8 mouse cellular contexts compared by ENCODE assay signal in the genomic region with DNA sequence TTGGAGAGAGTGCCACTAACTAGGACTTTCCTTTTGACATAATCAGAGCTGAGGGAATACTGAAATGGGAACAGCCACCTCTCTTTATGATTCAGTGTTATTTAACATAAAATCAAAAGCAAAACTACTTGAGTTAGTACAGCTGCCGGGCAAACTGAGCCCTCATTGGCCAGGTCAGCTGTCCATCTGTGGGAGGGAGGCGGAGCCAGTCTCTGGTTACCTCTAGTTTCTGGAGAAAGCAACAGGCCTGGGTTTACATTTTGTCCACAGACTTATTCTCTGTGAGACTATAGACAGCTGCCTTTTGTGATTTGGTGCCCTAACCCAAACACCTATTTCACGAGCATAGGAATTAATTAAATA. TPM values are rescaled to one million over a fixed set of nuclear protein-coding genes. Genes with fewer than 3 reads are reported as not detected.
DNase-seq lines count a peak whose midpoint lies in the region; ATAC-seq and TF ChIP-seq lines count a peak whose summit lies in the region.

No protein-coding gene starts in this region.

- TF ChIP-seq CTCF in Patski (IDR thresholded peaks at IDR 0.05), result no peak

- ATAC-seq in Patski, result no peak
- ATAC-seq in liver, embryonic 15.5 days (ENCODE audit: insufficient read depth), result no peak

- H3K9me3 ChIP-seq in liver, embryonic 15.5 days (replicated peaks), result no peaks in the 10 kb centered on the region

- in situ Hi-C loops in Patski (cut with MboI; ENCODE audit: low pct_unique_long_range_greater_than_20kb), result no loop called here

- 23% methylated on average over 3 of the region's 3 CpGs for WGBS in liver, embryonic 15.5 days (ENCODE audit: insufficient replicate concordance)

- H3K4me2 ChIP-seq in liver, embryonic 15.5 days, result peak overlapping the region; percentile 87

- H3K27ac ChIP-seq in liver, embryonic 15.5 days (replicated peaks), result peak overlapping the region; percentile 94

- H3K9ac ChIP-seq in liver, embryonic 15.5 days, result peak overlapping the region; percentile 82; the same call in 1 of the 2 replicates

- CTCF ChIA-PET in Patski (lab: Charles Lee), result no interaction called here

- POLR2A ChIA-PET in Patski (lab: Charles Lee), result no interaction called here

- no peaks in the 10 kb centered on the region for H3K36me3 ChIP-seq in liver, embryonic 15.5 days (replicated peaks)

- H3K4me1 ChIP-seq in liver, embryonic 15.5 days (replicated peaks), result peaks cover 69% of the 10 kb centered on the region

- H3K4me3 ChIP-seq in liver, embryonic 15.5 days (replicated peaks), result peak overlapping the region; percentile 74

- H3K27me3 ChIP-seq in Patski, result no peaks in the 10 kb centered on the region
- H3K27me3 ChIP-seq in liver, embryonic 15.5 days, result no peaks in the 10 kb centered on the region

- DNase-seq in 3134 (ENCODE audit: extremely low read depth, insufficient read length, low spot score), result peak; percentile 78
- peak; percentile 54 for DNase-seq in Patski (ENCODE audit: low read depth, low spot score)
- DNase-seq in embryo, embryonic 11.5 days (ENCODE audit: low read depth, low spot score), result peak; percentile 63
- peak; percentile 94 to 98 for DNase-seq in heart, adult 18-20 months
- DNase-seq in kidney, adult 8-10 months, result peak; percentile 87 to 93
- DNase-seq in ovary, postnatal 10 days (ENCODE audit: low spot score), result peak; percentile 92
- peak; percentile 73 to 74 for DNase-seq in thymus, postnatal 10 days (ENCODE audit: low spot score in 2 of 2)

RNA-seq across cellular contexts. Expression of a gene that starts 4.1 kb away (rescaled TPM):
- 2.7 TPM for polyA plus RNA-seq in Patski (2021)
- total RNA-seq in heart, adult 18-20 months (2021), result 10 to 100 TPM; 11.3 to 13.3 TPM
- 11.0 and 11.4 TPM in 2 replicates for polyA plus RNA-seq in liver, embryonic 15.5 days (2015; fragmentation: Nextera tagmentation; extraction: Ambion mirVana)

RNA-seq across cellular contexts. Expression of a gene that starts 48.7 kb away (rescaled TPM):
- polyA plus RNA-seq in Patski (2021), result not detected
- not detected for total RNA-seq in heart, adult 18-20 months (2021)
- polyA plus RNA-seq in liver, embryonic 15.5 days (2015; fragmentation: Nextera tagmentation; extraction: Ambion mirVana), result 0.22 TPM in 1 of 2 replicates, not detected in the other
